Mouse (Mus musculus) forebrain, postnatal 0 days (tissue): ENCODE results near the gene Dmwd. TPM values are rescaled to one million over a fixed set of nuclear protein-coding genes. Genes with fewer than 3 reads are reported as not detected.
A peak's percentile ranks its signal among the peaks of the same experiment; 100 is the strongest.

Experiments used
- ATAC-seq: fragments of 200-750 bp; cut with Nextera tagmentation; 2 replicates; pipeline ENCODE4 v1.8.0; 2017; ENCODE audit warnings: mild to moderate bottlenecking, moderate library complexity
- DNase-seq: peaks from one replicate; pipeline ENCODE4 v3.0.0-alpha.2; 2015
- H3K27ac ChIP-seq: fragments of 300-500 bp; sonication (generic); 2 replicates; pipeline ENCODE4 v1.5.1; 2014; ENCODE audit warnings: low read depth, mild to moderate bottlenecking, antibody characterized with exemption, low read length, moderate library complexity, mixed read lengths
- H3K27me3 ChIP-seq: fragments of 300-500 bp; sonication (generic); 2 replicates; pipeline ENCODE4 v1.6.1; 2014; ENCODE audit warnings: mild to moderate bottlenecking, low read length, mixed read lengths; ENCODE audit not compliant: insufficient read depth
- H3K36me3 ChIP-seq: fragments of 300-500 bp; sonication (generic); 2 replicates; pipeline ENCODE4 v1.6.1; 2014; ENCODE audit warnings: mild to moderate bottlenecking, moderate library complexity; ENCODE audit not compliant: insufficient read depth
- H3K4me1 ChIP-seq: fragments of 300-500 bp; sonication (generic); 2 replicates; pipeline ENCODE4 v1.6.1; 2014; ENCODE audit warnings: antibody characterized with exemption; ENCODE audit not compliant: insufficient read depth
- H3K4me2 ChIP-seq: fragments of 300-500 bp; sonication (generic); 2 replicates; pipeline ENCODE4 v1.6.1; 2014; ENCODE audit warnings: low read depth, mild to moderate bottlenecking, moderate library complexity
- H3K4me3 ChIP-seq: fragments of 300-500 bp; sonication (generic); 2 replicates; pipeline ENCODE4 v1.5.1; 2014; ENCODE audit warnings: low read depth, low read length, mixed read lengths
- H3K9ac ChIP-seq: fragments of 300-500 bp; sonication (generic); 2 replicates; pipeline ENCODE4 v1.6.1; 2014; ENCODE audit warnings: mild to moderate bottlenecking
- H3K9me3 ChIP-seq: fragments of 300-500 bp; sonication (generic); 2 replicates; pipeline ENCODE4 v1.6.1; 2016; ENCODE audit warnings: low read length
- CTCF ChIP-seq: sonication (generic); IDR thresholded peaks from 2 replicates; pipeline ENCODE4 v1.5.1; 2016; ENCODE audit warnings: antibody characterized with exemption, control low read depth, low read depth
- WGBS: fragments of 180-500 bp; shearing (Covaris S2); extraction: QIAGEN DNeasy Blood & Tissue Kit; methylation state at CpG from one replicate; pipeline ENCODE4 v1.1.7; 2014; 5-methylcytosine and 5-hydroxymethylcytosine counted together
- polyA plus RNA-seq: library from polyadenylated mRNA; unstranded; fragments of >200 nt; fragmentation: Nextera tagmentation; extraction: Ambion mirVana; gene quantifications from 2 replicates; pipeline ENCODE4 v1.2.1, GENCODE M21; 2015
- total RNA-seq: library from RNA; depleted of rRNA; stranded (reverse); fragments of >200 nt; gene quantifications from 2 replicates; pipeline ENCODE4 v1.2.3, GENCODE M21; 2014

The Dmwd gene
- total and polyA plus RNA-seq, 2 experiments from 2014 or later = 43.8 to 122 TPM

- Histone ChIP-seq H3K4me2 (no peak overlapping the region), H3K4me3 (no peak overlapping the region), H3K4me1 (no peaks in the 10 kb centered on the region), H3K9ac (no peak overlapping the region), H3K27me3 (no peaks in the 10 kb centered on the region), H3K27ac (no peak overlapping the region), H3K9me3 (no peaks in the 10 kb centered on the region), H3K36me3 (peaks cover 92% of the 10 kb centered on the region)
- WGBS = 88% methylated on average over 14 of the region's 14 CpGs
- no peak for TF ChIP-seq CTCF
- DNase-seq (no peak), ATAC-seq (no peak)
Observed at GRCm38 (mm10) chr7:19048006-19048527, 28.0 kb upstream of the Dmwd start.

GRCm38 (mm10) chr7:19049252-19049651, 26.8 kb upstream of the Dmwd start:
- Histone ChIP-seq H3K9ac (no peak overlapping the region), H3K27me3 (no peaks in the 10 kb centered on the region), H3K4me1 (no peaks in the 10 kb centered on the region), H3K27ac (no peak overlapping the region), H3K36me3 (peaks cover 81% of the 10 kb centered on the region), H3K9me3 (no peaks in the 10 kb centered on the region), H3K4me3 (no peak overlapping the region), H3K4me2 (no peak overlapping the region)
- DNase-seq (no peak), ATAC-seq (no peak)
- 86% methylated on average over 5 of the region's 5 CpGs for WGBS
- no peak for TF ChIP-seq CTCF

DNA sequence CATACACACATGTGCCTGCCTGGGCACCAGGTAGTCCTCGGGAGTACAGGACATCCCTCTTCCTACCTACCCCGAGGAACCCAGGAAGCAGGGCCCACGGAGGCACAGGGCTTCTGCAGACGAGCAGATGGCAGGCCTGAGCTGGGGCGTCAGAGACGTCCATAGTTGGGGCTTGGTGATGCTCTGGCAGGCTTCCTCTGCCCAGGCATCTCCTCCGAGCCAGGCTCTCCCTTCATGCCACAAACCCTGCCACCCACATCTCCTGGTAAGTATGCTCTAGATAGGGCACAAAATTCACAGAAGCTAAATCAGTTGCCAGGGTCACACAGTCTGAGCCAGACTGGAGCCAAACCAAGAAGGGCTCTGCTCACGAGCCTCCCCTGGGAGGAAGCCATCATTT, 25.9 kb upstream of the Dmwd start:
- 84% methylated on average over 8 of the region's 8 CpGs for WGBS
- TF ChIP-seq CTCF = no peak
- H3K9ac ChIP-seq = no peak overlapping the region
- peaks cover 72% of the 10 kb centered on the region for H3K36me3 ChIP-seq
- ATAC-seq (0 out of 2 replicates have a peak, but pooled peaks have one; percentile 7), DNase-seq (no peak)
- H3K4me1 ChIP-seq = no peaks in the 10 kb centered on the region
- H3K4me3 ChIP-seq = no peak overlapping the region
- no peak overlapping the region for H3K4me2 ChIP-seq
- no peaks in the 10 kb centered on the region for H3K27me3 ChIP-seq
- H3K27ac ChIP-seq = 0 out of 2 replicates have a peak overlapping the region, but pooled peaks have one; percentile 4
- H3K9me3 ChIP-seq = no peaks in the 10 kb centered on the region

- DNase-seq (no peak), ATAC-seq (no peak)
- H3K27ac ChIP-seq = no peak overlapping the region
- no peak overlapping the region for H3K4me3 ChIP-seq
- no peak for TF ChIP-seq CTCF
- H3K36me3 ChIP-seq = peaks cover 62% of the 10 kb centered on the region
- no peak overlapping the region for H3K9ac ChIP-seq
- no peaks in the 10 kb centered on the region for H3K9me3 ChIP-seq
- H3K4me1 ChIP-seq = no peaks in the 10 kb centered on the region
- no peaks in the 10 kb centered on the region for H3K27me3 ChIP-seq
- WGBS = 77% methylated on average over 4 of the region's 4 CpGs
- H3K4me2 ChIP-seq = no peak overlapping the region
Observed at GRCm38 (mm10) chr7:19051161-19051560, 24.9 kb upstream of the Dmwd start.

DNA sequence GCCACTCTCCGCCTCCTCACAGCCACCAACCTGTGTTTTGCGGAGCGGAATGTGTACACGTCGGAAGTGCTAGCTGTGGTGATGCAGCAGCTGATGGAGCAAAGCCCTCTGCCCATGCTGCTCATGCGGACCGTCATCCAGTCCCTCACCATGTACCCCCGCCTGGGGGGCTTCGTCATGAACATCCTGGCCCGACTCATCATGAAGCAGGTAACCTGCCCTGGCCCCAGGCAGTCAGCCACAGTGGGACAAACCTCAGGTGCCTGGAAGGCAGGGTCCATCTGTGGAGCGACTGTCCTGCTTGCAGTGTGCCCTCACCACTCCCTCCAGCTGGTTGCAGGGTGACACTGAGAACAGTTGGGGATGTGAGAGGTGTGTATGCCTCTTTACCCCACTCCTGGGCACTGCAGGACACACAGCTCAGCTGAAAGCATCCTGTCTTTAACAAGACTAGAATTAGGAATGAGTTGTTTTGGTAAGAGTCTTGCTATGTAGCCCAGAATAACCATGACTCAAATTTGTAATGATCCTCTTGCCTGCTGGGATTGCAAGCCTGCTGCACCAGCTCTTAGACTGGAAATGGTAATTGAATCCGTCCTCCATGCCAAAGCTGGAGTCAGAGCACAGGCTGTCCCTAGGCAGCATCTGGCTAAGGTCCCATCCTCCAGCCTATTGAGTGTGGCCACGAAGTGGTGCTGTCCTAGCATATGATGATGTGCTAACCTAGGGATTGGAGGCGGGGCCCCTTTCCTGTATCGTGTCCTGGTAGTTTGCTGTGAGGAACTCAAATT, 23.5 kb upstream of the Dmwd start:
- Histone ChIP-seq H3K36me3 (peaks cover 48% of the 10 kb centered on the region), H3K27ac (no peak overlapping the region)
- WGBS = 88% methylated on average over 15 of the region's 15 CpGs

GRCm38 (mm10) chr7:19053136-19053532, 22.9 kb upstream of the Dmwd start:
- H3K9me3 ChIP-seq = no peaks in the 10 kb centered on the region
- WGBS = 90% methylated on average over 7 of the region's 7 CpGs

More for the DNA sequence above, 23.5 kb upstream of the Dmwd start:
- Histone ChIP-seq H3K27me3 (no peaks in the 10 kb centered on the region), H3K9me3 (no peaks in the 10 kb centered on the region), H3K4me2 (no peak overlapping the region), H3K4me1 (no peaks in the 10 kb centered on the region), H3K9ac (no peak overlapping the region), H3K4me3 (no peak overlapping the region)
- ATAC-seq (no peak), DNase-seq (no peak)
- no peak for TF ChIP-seq CTCF

More at GRCm38 (mm10) chr7:19053136-19053532, 22.9 kb upstream of the Dmwd start:
- Histone ChIP-seq H3K4me3 (no peak overlapping the region), H3K9ac (no peak overlapping the region), H3K27ac (no peak overlapping the region), H3K4me2 (no peak overlapping the region), H3K4me1 (no peaks in the 10 kb centered on the region), H3K27me3 (no peaks in the 10 kb centered on the region), H3K36me3 (peaks cover 42% of the 10 kb centered on the region)
- ATAC-seq = no peak
- DNase-seq = no peak
- no peak for TF ChIP-seq CTCF
